Mouse (Mus musculus) layer of hippocampus, adult 6 months (tissue): ENCODE results near the gene Nek9. TPM values are rescaled to one million over a fixed set of nuclear protein-coding genes. Genes with fewer than 3 reads are reported as not detected.

Experiments used
- long read RNA-seq, 2 experiments: library from polyadenylated mRNA; unstranded; transcript quantifications; one replicate each; pipeline ENCODE4 v2.0.0; 2019 to 2020
- polyA plus RNA-seq: library from polyadenylated mRNA; unstranded; fragments of <200 nt; fragmentation: Nextera tagmentation; gene quantifications from 2 replicates; pipeline ENCODE4 v1.2.3, GENCODE M21; 2021

Nek9 gene
- polyA plus RNA-seq = 2.8 TPM in 2 replicates
- long read RNA-seq, experiment 1, partial matches to known transcripts = 3 of 12 reads
- long read RNA-seq, experiment 1, other reads (novel, unspliced or antisense) = 9 of 12 reads
- long read RNA-seq, experiment 2, full-length matches to known transcripts = 5 of 29 reads
- long read RNA-seq, experiment 2, partial matches to known transcripts = 9 of 29 reads
- long read RNA-seq, experiment 2, other reads (novel, unspliced or antisense) = 15 of 29 reads

GRCm38 (mm10) chr12:85339243-85339729, at the start of gene Nek9:
Gene Nek9 (minus strand): TSS chr12:85339362.

GRCm38 (mm10) chr12:85374561-85375272, 35.6 kb upstream of the Nek9 start, which contains the start of gene Tmed10:
Gene Tmed10 (minus strand): TSS chr12:85374847.

GRCm38 (mm10) chr12:85288486-85289156, 50.5 kb downstream of the Nek9 start, which contains the start of gene Zc2hc1c:
Gene Zc2hc1c (plus strand): TSS chr12:85288591.

GRCm38 (mm10) chr12:85287809-85288485, 51.2 kb downstream of the Nek9 start, which contains the start of gene Acyp1:
Gene Acyp1 (minus strand): TSS chr12:85288438.

GRCm38 (mm10) chr12:85270319-85270718, 68.8 kb downstream of the Nek9 start, which contains the start of gene Mlh3:
Gene Mlh3 (minus strand): TSS chr12:85270599.

Other genes with a start within 250 kb of the Nek9 start
- gene Prox2, start 228.6 kb downstream of the Nek9 start, polyA plus RNA-seq = 1.4 and 2.0 TPM in 2 replicates
- gene Dlst, start 228.5 kb downstream of the Nek9 start, polyA plus RNA-seq = 45.9 and 50.4 TPM in 2 replicates
- 18.8 and 18.9 TPM in 2 replicates for gene Rps6kl1, start 188.1 kb downstream of the Nek9 start, polyA plus RNA-seq
- gene Pgf, start 161.6 kb downstream of the Nek9 start, polyA plus RNA-seq = 6.7 and 6.9 TPM in 2 replicates
- gene Eif2b2, start 119.9 kb downstream of the Nek9 start, polyA plus RNA-seq = 65.5 and 76.9 TPM in 2 replicates
- gene Mlh3, start 68.8 kb downstream of the Nek9 start, polyA plus RNA-seq = 5.9 and 6.6 TPM in 2 replicates
- gene Acyp1, start 50.9 kb downstream of the Nek9 start, polyA plus RNA-seq = 68.8 and 70.2 TPM in 2 replicates
- gene Zc2hc1c, start 50.8 kb downstream of the Nek9 start, polyA plus RNA-seq = 0.89 and 1.4 TPM in 2 replicates
- 124 and 153 TPM in 2 replicates for gene Tmed10, start 35.5 kb upstream of the Nek9 start, polyA plus RNA-seq
- gene Fos, start 134.5 kb upstream of the Nek9 start, polyA plus RNA-seq = 8.4 and 14.1 TPM in 2 replicates